Comparison of ENCODE assay signal across 14 mouse cellular contexts in the genomic region with DNA sequence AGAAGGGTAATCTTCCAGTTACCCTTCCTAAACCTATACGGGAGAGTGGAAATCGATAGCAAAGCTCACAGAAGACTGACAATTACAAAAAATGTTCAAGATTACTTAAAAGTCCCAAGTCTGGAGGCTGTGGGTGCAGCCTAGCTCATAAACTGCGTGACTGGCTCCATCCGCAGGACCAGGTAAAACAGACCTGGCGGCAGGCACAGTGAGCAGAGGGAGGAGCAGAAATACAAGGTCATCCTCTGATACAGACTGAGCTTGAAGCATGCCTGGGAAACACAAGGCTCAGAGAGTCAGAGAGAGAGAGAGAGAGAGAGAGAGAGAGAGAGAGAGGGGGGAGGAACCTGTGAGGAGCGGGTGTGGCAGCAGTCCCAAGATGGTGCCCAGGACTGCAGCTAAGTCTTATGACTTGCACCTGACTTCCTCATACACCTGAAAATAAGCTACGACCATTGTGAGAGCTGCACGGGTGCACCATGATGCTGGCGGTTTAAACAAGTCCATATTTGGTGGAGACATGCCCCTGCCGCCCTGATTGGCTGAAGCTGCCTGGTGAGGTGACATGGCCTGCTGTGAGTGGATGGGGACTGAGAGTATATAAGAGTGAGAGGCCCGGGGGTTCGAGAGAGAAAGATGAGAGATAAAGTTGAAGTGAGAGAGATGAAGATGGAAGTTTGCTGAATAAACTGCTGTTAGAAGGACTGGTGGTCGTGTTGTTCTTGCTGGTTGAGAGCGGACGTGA. TPM values are rescaled to one million over a fixed set of nuclear protein-coding genes. Genes with fewer than 3 reads are reported as not detected.
A peak's percentile ranks its signal among the peaks of the same experiment; 100 is the strongest.
DNase-seq lines count a peak whose midpoint lies in the region; ATAC-seq and TF ChIP-seq lines count a peak whose summit lies in the region.
"Not testable (repeated sequence)": the region's sequence is repeated elsewhere in the genome, so short reads cannot be mapped to it uniquely, and the experiment has no call there.
"Had no signal": no experiment of that assay in that cellular context is flagged by ENCODE, and none has a peak within 500 bp of the region (broad histone marks: within the 10 kb centered on the region; RNA-seq: fewer than 3 reads in every experiment).

No protein-coding gene starts in this region.

- intact Hi-C loops in left cerebral cortex, adult 2 months (cut with DNase I) = loop anchor here (2.0 kb wide), 1 partner anchor 21 kb away; no protein-coding TSS in a partner anchor

- H3K9me3 ChIP-seq in embryonic facial prominence, embryonic 14.5 days (ENCODE audit: control insufficient read depth, low read length); hindbrain, embryonic 15.5 days; midbrain, postnatal 0 days (ENCODE audit: low read length): not testable (repeated sequence)

- TF ChIP-seq CTCF in brain, embryonic 14.5 days (IDR thresholded peaks at IDR 0.05; ENCODE audit: borderline replicate concordance, extremely low read depth, insufficient read depth, insufficient read length); left cerebral cortex, adult 2 months (IDR thresholded peaks at IDR 0.05); midbrain, postnatal 0 days (IDR thresholded peaks at IDR 0.05): not testable (repeated sequence)

- H3K4me3 ChIP-seq in embryonic facial prominence, embryonic 14.5 days (ENCODE audit: low read depth, low read length) = not testable (repeated sequence)
- H3K4me3 ChIP-seq in hindbrain, embryonic 15.5 days = peak overlapping the region; percentile 26
- H3K4me3 ChIP-seq in left cerebral cortex, adult 2 months = peak overlapping the region; percentile 39
- H3K4me3 ChIP-seq in midbrain, postnatal 0 days (ENCODE audit: low read depth, low read length) = peak overlapping the region; percentile 16

- peak overlapping the region; percentile 49; the same call in 1 of the 2 replicates for H3K27ac ChIP-seq in embryonic facial prominence, embryonic 14.5 days (replicated peaks; ENCODE audit: low read depth, low read length)
- H3K27ac ChIP-seq in hindbrain, embryonic 15.5 days (replicated peaks) = peak overlapping the region; percentile 99
- peak overlapping the region; percentile 95 for H3K27ac ChIP-seq in left cerebral cortex, adult 2 months
- peak overlapping the region; percentile 96 for H3K27ac ChIP-seq in midbrain, postnatal 0 days (ENCODE audit: low read depth, low read length)

- TF ChIP-seq POLR2A in brain, embryonic 14.5 days (IDR thresholded peaks at IDR 0.05; ENCODE audit: borderline replicate concordance, extremely low read depth, insufficient read depth, insufficient read length, poor library complexity, severe bottlenecking) = not testable (repeated sequence)

- H3K4me2 ChIP-seq in embryonic facial prominence, embryonic 14.5 days (ENCODE audit: low read depth, low read length) = not testable (repeated sequence)
- peak overlapping the region; percentile 59 for H3K4me2 ChIP-seq in hindbrain, embryonic 15.5 days
- H3K4me2 ChIP-seq in midbrain, postnatal 0 days (ENCODE audit: low read depth, low read length, poor library complexity, severe bottlenecking) = peak overlapping the region; percentile 52

- not testable (repeated sequence) for ATAC-seq in embryonic facial prominence, embryonic 14.5 days (ENCODE audit: low read depth)
- ATAC-seq in frontal cortex, adult (ENCODE audit: low TSS enrichment) = peak; percentile 50; the same call in 1 of the 2 replicates
- peak; percentile 40; the same call in 1 of the 2 replicates for ATAC-seq in hindbrain, embryonic 15.5 days (ENCODE audit: low FRiP score, low read depth)
- ATAC-seq in midbrain, postnatal 0 days (ENCODE audit: low FRiP score) = peak; percentile 57

- peaks cover 36% of the 10 kb centered on the region for H3K4me1 ChIP-seq in embryonic facial prominence, embryonic 14.5 days (ENCODE audit: control insufficient read depth, insufficient read depth, low read length)
- H3K4me1 ChIP-seq in hindbrain, embryonic 15.5 days (replicated peaks) = peaks cover 59% of the 10 kb centered on the region
- H3K4me1 ChIP-seq in midbrain, postnatal 0 days (ENCODE audit: insufficient read depth, low read length) = peaks cover 18% of the 10 kb centered on the region

- H3K36me3 ChIP-seq in embryonic facial prominence, embryonic 14.5 days (ENCODE audit: control insufficient read depth, insufficient read depth, low read length); hindbrain, embryonic 15.5 days; midbrain, postnatal 0 days (ENCODE audit: insufficient read depth, low read length): not testable (repeated sequence)

- 66% methylated on average over 15 of the region's 15 CpGs for WGBS in embryonic facial prominence, embryonic 14.5 days
- 40% methylated on average over 15 of the region's 15 CpGs for WGBS in hindbrain, embryonic 15.5 days
- 34% methylated on average over 14 of the region's 15 CpGs for WGBS in midbrain, postnatal 0 days

- not testable (repeated sequence) for H3K27me3 ChIP-seq in embryonic facial prominence, embryonic 14.5 days (replicated peaks; ENCODE audit: control insufficient read depth, insufficient read depth, low read length); hindbrain, embryonic 15.5 days; midbrain, postnatal 0 days (ENCODE audit: insufficient read depth, low read length)

- DNase-seq in brain, embryonic 14.5 days (ENCODE audit: low read depth) = peak; percentile 80
- not testable (repeated sequence) for DNase-seq in embryonic facial prominence, embryonic 14.5 days (ENCODE audit: low spot score)
- peak in 1 of 2 experiments; percentile 45 for DNase-seq in left cerebral cortex, adult 2 months (ENCODE audit: extremely low spot score in 1 of 2, low spot score in 2 of 2)
- peak; percentile 48 for DNase-seq in midbrain, postnatal 0 days (ENCODE audit: low spot score)
- DNase-seq in right cerebral cortex, postnatal 10 days (ENCODE audit: low spot score in 2 of 2) = peak; percentile 75 to 89

- not testable (repeated sequence) for H3K9ac ChIP-seq in embryonic facial prominence, embryonic 14.5 days (ENCODE audit: low read depth, low read length)
- peak overlapping the region; percentile 43 for H3K9ac ChIP-seq in hindbrain, embryonic 15.5 days
- peak overlapping the region; percentile 50 for H3K9ac ChIP-seq in midbrain, postnatal 0 days (replicated peaks; ENCODE audit: low read length, poor library complexity, severe bottlenecking)

RNA-seq across cellular contexts. Expression of a gene that starts 18.2 kb away (rescaled TPM):
- 11,216 and 14,471 TPM in 2 replicates for polyA plus RNA-seq in brain, embryonic 14.5 days (2012; rRNA removed)
- 1,836 and 1,958 TPM in 2 replicates for polyA plus RNA-seq in embryonic facial prominence, embryonic 14.5 days (2014; fragmentation: Nextera tagmentation; extraction: Ambion mirVana)
- 14,750 and 15,534 TPM in 2 replicates for polyA plus RNA-seq in hindbrain, embryonic 15.5 days (2015; fragmentation: Nextera tagmentation; extraction: Ambion mirVana)
- 100 to 1,000 TPM; 817 to 827 TPM for total RNA-seq in left cerebral cortex, adult 2 months (2021)
- 17,447 and 20,461 TPM in 2 replicates for total RNA-seq in midbrain, postnatal 0 days (2014; rRNA removed)
- 15,641 and 16,823 TPM in 2 replicates for polyA plus RNA-seq in midbrain, postnatal 0 days (2015; fragmentation: Nextera tagmentation; extraction: Ambion mirVana)

RNA-seq across cellular contexts. Expression of a gene that starts 18.4 kb away (rescaled TPM):
- 136 and 183 TPM in 2 replicates for polyA plus RNA-seq in brain, embryonic 14.5 days (2012; rRNA removed)
- polyA plus RNA-seq in embryonic facial prominence, embryonic 14.5 days (2014; fragmentation: Nextera tagmentation; extraction: Ambion mirVana) = not detected in 2 replicates
- polyA plus RNA-seq in hindbrain, embryonic 15.5 days (2015; fragmentation: Nextera tagmentation; extraction: Ambion mirVana) = not detected in 2 replicates
- total RNA-seq in left cerebral cortex, adult 2 months (2021) = not detected
- 1,797 and 2,945 TPM in 2 replicates for total RNA-seq in midbrain, postnatal 0 days (2014; rRNA removed)
- polyA plus RNA-seq in midbrain, postnatal 0 days (2015; fragmentation: Nextera tagmentation; extraction: Ambion mirVana) = not detected in 2 replicates
- total RNA-seq: adrenal gland, postnatal 36 days; gastrocnemius, postnatal 25 days; heart, postnatal 36 days; layer of hippocampus, postnatal 25 days; left cerebral cortex, postnatal 4 days had no signal
- polyA plus RNA-seq: liver, embryonic 11.5 days; lung, embryonic 14.5 days had no signal

RNA-seq across cellular contexts. Expression of a gene that starts 37.4 kb away (rescaled TPM):
- polyA plus RNA-seq in brain, embryonic 14.5 days (2012; rRNA removed) = 2,160 and 2,864 TPM in 2 replicates
- polyA plus RNA-seq in embryonic facial prominence, embryonic 14.5 days (2014; fragmentation: Nextera tagmentation; extraction: Ambion mirVana) = 1,523 and 1,643 TPM in 2 replicates
- 1,411 and 1,419 TPM in 2 replicates for polyA plus RNA-seq in hindbrain, embryonic 15.5 days (2015; fragmentation: Nextera tagmentation; extraction: Ambion mirVana)
- 100 to 1,000 TPM; 509 to 550 TPM for total RNA-seq in left cerebral cortex, adult 2 months (2021)
- 2,522 and 3,264 TPM in 2 replicates for total RNA-seq in midbrain, postnatal 0 days (2014; rRNA removed)
- polyA plus RNA-seq in midbrain, postnatal 0 days (2015; fragmentation: Nextera tagmentation; extraction: Ambion mirVana) = 1,582 and 1,796 TPM in 2 replicates

RNA-seq across cellular contexts. Expression of a gene that starts 53.7 kb away (rescaled TPM):
- polyA plus RNA-seq in brain, embryonic 14.5 days (2012; rRNA removed) = 106 and 176 TPM in 2 replicates
- 3.9 and 4.3 TPM in 2 replicates for polyA plus RNA-seq in embryonic facial prominence, embryonic 14.5 days (2014; fragmentation: Nextera tagmentation; extraction: Ambion mirVana)
- 26.8 and 29.3 TPM in 2 replicates for polyA plus RNA-seq in hindbrain, embryonic 15.5 days (2015; fragmentation: Nextera tagmentation; extraction: Ambion mirVana)
- total RNA-seq in left cerebral cortex, adult 2 months (2021) = 10 to 100 TPM; 17.8 to 19.1 TPM
- 46.0 and 56.9 TPM in 2 replicates for total RNA-seq in midbrain, postnatal 0 days (2014; rRNA removed)
- 19.6 and 21.7 TPM in 2 replicates for polyA plus RNA-seq in midbrain, postnatal 0 days (2015; fragmentation: Nextera tagmentation; extraction: Ambion mirVana)

RNA-seq across cellular contexts. Expression of a gene that starts 57.9 kb away (rescaled TPM):
- polyA plus RNA-seq in brain, embryonic 14.5 days (2012; rRNA removed) = 62.6 and 100 TPM in 2 replicates
- polyA plus RNA-seq in embryonic facial prominence, embryonic 14.5 days (2014; fragmentation: Nextera tagmentation; extraction: Ambion mirVana) = 133 and 149 TPM in 2 replicates
- 22.5 and 25.3 TPM in 2 replicates for polyA plus RNA-seq in hindbrain, embryonic 15.5 days (2015; fragmentation: Nextera tagmentation; extraction: Ambion mirVana)
- total RNA-seq in left cerebral cortex, adult 2 months (2021) = 10 to 100 TPM; 56.1 to 61.4 TPM
- total RNA-seq in midbrain, postnatal 0 days (2014; rRNA removed) = 18.2 and 22.6 TPM in 2 replicates
- polyA plus RNA-seq in midbrain, postnatal 0 days (2015; fragmentation: Nextera tagmentation; extraction: Ambion mirVana) = 9.6 and 9.9 TPM in 2 replicates

Comparison
In these comparisons a context has a peak if more than half of its experiments do, and no peak if none do; other contexts are left out.
1. H3K27ac ChIP-seq: peak in every context shown above with its lines; median percentile 99 in hindbrain, embryonic 15.5 days; 96 in midbrain, postnatal 0 days; 95 in left cerebral cortex, adult 2 months; 49 in embryonic facial prominence, embryonic 14.5 days.
2. RNA of a gene that starts 18.4 kb away (polyA plus RNA-seq): 136 to 183 TPM in brain, embryonic 14.5 days; not detected in embryonic facial prominence, embryonic 14.5 days, not detected in hindbrain, embryonic 15.5 days and not detected in midbrain, postnatal 0 days; every median in the first group is over 100 times any median in the second.